Mouse (Mus musculus): Measurements from ENCODE around the gene Chn2.

- TF ChIP-seq CTCF (IDR thresholded peaks at IDR 0.05; ENCODE audit: insufficient read depth, low read length), result no peak
- no peak for TF ChIP-seq POLR2A (IDR thresholded peaks at IDR 0.05; ENCODE audit: borderline replicate concordance, extremely low read depth, low read depth, low read length)
These were observed 158.6 kb downstream of the Chn2 start for GRCm38 (mm10) chr6:54197821-54198412.

Measured in lung, adult 2 months (tissue).